ENCODE assay signal across 12 mouse cellular contexts in genomic region chr10:95575839-95576380, GRCm38 (mm10).
"Had no signal": no experiment of that assay in that cellular context is flagged by ENCODE, and none has a peak within 500 bp of the region (broad histone marks: within the 10 kb centered on the region; RNA-seq: fewer than 3 reads in every experiment).

No protein-coding gene starts in this region.

- DNase-seq: kidney, adult 2 months; kidney, postnatal 14 days; retina, postnatal 1 day; right cerebral cortex, postnatal 4 days; spleen, adult 18-20 months; thymus, postnatal 36 days had no signal

- H3K4me1 ChIP-seq: limb, embryonic 15.5 days had no signal

- H3K9ac ChIP-seq: kidney, embryonic 15.5 days; limb, embryonic 15.5 days; liver, embryonic 12.5 days; neural tube, embryonic 13.5 days had no signal

- H3K36me3 ChIP-seq: kidney, embryonic 15.5 days; limb, embryonic 15.5 days; liver, embryonic 12.5 days; neural tube, embryonic 13.5 days had no signal

- H3K27me3 ChIP-seq: kidney, embryonic 15.5 days; limb, embryonic 15.5 days; liver, embryonic 12.5 days; neural tube, embryonic 13.5 days had no signal

- H3K9me3 ChIP-seq: kidney, embryonic 15.5 days; limb, embryonic 15.5 days; liver, embryonic 12.5 days; neural tube, embryonic 13.5 days had no signal

- H3K4me2 ChIP-seq: limb, embryonic 15.5 days; liver, embryonic 12.5 days; neural tube, embryonic 13.5 days had no signal

- H3K4me3 ChIP-seq: kidney, embryonic 15.5 days; limb, embryonic 15.5 days; liver, embryonic 12.5 days; neural tube, embryonic 13.5 days had no signal

- ATAC-seq: intestine, embryonic 16.5 days; liver, embryonic 12.5 days; midbrain, embryonic 16.5 days had no signal

- H3K27ac ChIP-seq: kidney, embryonic 15.5 days; limb, embryonic 15.5 days; liver, embryonic 12.5 days; neural tube, embryonic 13.5 days had no signal
